ENCODE assay signal across 8 mouse cellular contexts in the genomic region with DNA sequence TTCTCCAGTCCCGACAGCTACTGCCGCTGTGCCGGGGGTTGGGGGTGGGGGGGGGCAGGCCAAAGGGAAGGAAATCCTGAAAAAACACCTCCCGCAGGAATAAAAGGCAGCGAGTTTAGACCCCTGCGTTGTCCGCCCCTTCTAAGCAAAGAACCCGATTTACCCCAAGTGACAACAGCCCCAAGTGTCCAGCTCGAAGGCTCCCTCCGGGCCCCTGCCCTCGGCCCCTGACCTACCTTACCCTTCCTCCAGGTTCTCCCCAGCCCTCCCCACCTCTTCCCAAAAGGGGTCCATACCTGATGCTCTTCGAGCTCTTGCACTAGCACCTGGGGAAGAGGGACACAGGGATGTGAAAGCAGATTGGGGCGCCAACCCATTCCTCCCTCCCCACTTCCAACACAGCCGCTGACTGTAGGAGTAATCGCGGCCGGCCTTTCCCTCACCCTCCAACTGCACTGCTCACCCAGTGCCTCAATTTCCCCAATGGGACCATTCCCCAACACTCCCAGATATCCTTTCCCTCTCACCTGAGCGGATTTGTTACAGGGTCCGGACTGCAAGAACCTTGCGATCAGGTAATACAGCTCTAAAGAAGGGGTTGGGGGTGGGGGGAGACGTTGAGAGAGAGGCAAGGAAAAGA. TPM values are rescaled to one million over a fixed set of nuclear protein-coding genes. Genes with fewer than 3 reads are reported as not detected.
DNase-seq lines count a peak whose midpoint lies in the region; ATAC-seq lines count a peak whose summit lies in the region.

No protein-coding gene starts in this region.

- ATAC-seq in intestine, embryonic 16.5 days = peak; percentile 27
- peak; percentile 70 for ATAC-seq in limb, embryonic 12.5 days (ENCODE audit: insufficient number of reproducible peaks, insufficient read depth, low FRiP score, low TSS enrichment, low read depth)
- ATAC-seq in midbrain, embryonic 16.5 days = peak; percentile 63

- no peaks in the 10 kb centered on the region for H3K9me3 ChIP-seq in intestine, embryonic 16.5 days (ENCODE audit: control insufficient read depth, low read length)
- H3K9me3 ChIP-seq in limb, embryonic 12.5 days = no peaks in the 10 kb centered on the region
- H3K9me3 ChIP-seq in midbrain, embryonic 16.5 days (replicated peaks; ENCODE audit: control insufficient read depth, low read length, poor library complexity, severe bottlenecking) = no peaks in the 10 kb centered on the region

- peak overlapping the region; percentile 85 for H3K27ac ChIP-seq in intestine, embryonic 16.5 days (ENCODE audit: low read length)
- peak overlapping the region; percentile 84 for H3K27ac ChIP-seq in limb, embryonic 12.5 days
- peak overlapping the region; percentile 84 for H3K27ac ChIP-seq in midbrain, embryonic 16.5 days (ENCODE audit: low read length)

- WGBS in intestine, embryonic 16.5 days = 12% methylated on average over 21 of the region's 21 CpGs
- WGBS in limb, embryonic 12.5 days = 19% methylated on average over 21 of the region's 21 CpGs
- 25% methylated on average over 21 of the region's 21 CpGs for WGBS in midbrain, embryonic 16.5 days

- DNase-seq in lung, adult 18-20 months = peak; percentile 7 to 8
- no peak for DNase-seq in lung, postnatal 25 days (ENCODE audit: low spot score)
- peak; percentile 26 for DNase-seq in embryo, embryonic 10.5 days (ENCODE audit: low spot score)
- DNase-seq in gastrocnemius, postnatal 25 days = peak; percentile 12
- peak; percentile 19 to 68 for DNase-seq in spleen, postnatal 4 days (ENCODE audit: low spot score in 2 of 2)

- H3K9ac ChIP-seq in intestine, embryonic 16.5 days (ENCODE audit: low read depth, low read length) = peak overlapping the region; percentile 73
- peak overlapping the region; percentile 58 for H3K9ac ChIP-seq in limb, embryonic 12.5 days (replicated peaks)
- H3K9ac ChIP-seq in midbrain, embryonic 16.5 days (ENCODE audit: low read depth, low read length) = peak overlapping the region; percentile 68

- no peaks in the 10 kb centered on the region for H3K27me3 ChIP-seq in intestine, embryonic 16.5 days (replicated peaks; ENCODE audit: control insufficient read depth, insufficient read depth, low read length)
- H3K27me3 ChIP-seq in limb, embryonic 12.5 days = no peaks in the 10 kb centered on the region
- H3K27me3 ChIP-seq in midbrain, embryonic 16.5 days (ENCODE audit: control insufficient read depth, insufficient read depth, low read depth, low read length) = no peaks in the 10 kb centered on the region

- no peaks in the 10 kb centered on the region for H3K4me1 ChIP-seq in intestine, embryonic 16.5 days (ENCODE audit: control insufficient read depth, insufficient read depth, low read length)
- no peaks in the 10 kb centered on the region for H3K4me1 ChIP-seq in limb, embryonic 12.5 days (replicated peaks)
- H3K4me1 ChIP-seq in midbrain, embryonic 16.5 days (ENCODE audit: control insufficient read depth, insufficient read depth, low read length) = no peaks in the 10 kb centered on the region

- H3K4me3 ChIP-seq in intestine, embryonic 16.5 days (ENCODE audit: low read length) = peak overlapping the region; percentile 65
- H3K4me3 ChIP-seq in limb, embryonic 12.5 days (replicated peaks) = peak overlapping the region; percentile 55
- H3K4me3 ChIP-seq in midbrain, embryonic 16.5 days (ENCODE audit: low read depth, low read length) = peak overlapping the region; percentile 58

- H3K36me3 ChIP-seq in intestine, embryonic 16.5 days (ENCODE audit: control insufficient read depth, insufficient read depth, low read length) = no peaks in the 10 kb centered on the region
- H3K36me3 ChIP-seq in limb, embryonic 12.5 days = no peaks in the 10 kb centered on the region
- H3K36me3 ChIP-seq in midbrain, embryonic 16.5 days (ENCODE audit: control insufficient read depth, insufficient read depth, low read length) = no peaks in the 10 kb centered on the region

- H3K4me2 ChIP-seq in intestine, embryonic 16.5 days (ENCODE audit: low read depth, low read length) = peak overlapping the region; percentile 51
- peak overlapping the region; percentile 53 for H3K4me2 ChIP-seq in limb, embryonic 12.5 days
- H3K4me2 ChIP-seq in midbrain, embryonic 16.5 days (ENCODE audit: low read length) = peak overlapping the region; percentile 50

RNA-seq across cellular contexts. Expression of gene Brwd3, which starts 0.7 kb away (rescaled TPM):
- 1 to 10 TPM; 4.1 to 4.7 TPM for total RNA-seq in gastrocnemius, postnatal 25 days (2021)
- 1.9 and 2.3 TPM in 2 replicates for polyA plus RNA-seq in intestine, embryonic 16.5 days (2015; fragmentation: Nextera tagmentation; extraction: Ambion mirVana)
- polyA plus RNA-seq in limb, embryonic 12.5 days (2016; fragmentation: Nextera tagmentation; extraction: Ambion mirVana) = 3.7 and 4.4 TPM in 2 replicates
- polyA plus RNA-seq in midbrain, embryonic 16.5 days (2015; fragmentation: Nextera tagmentation; extraction: Ambion mirVana) = 2.1 and 3.0 TPM in 2 replicates
